Mouse (Mus musculus) G1E (cell line): ENCODE results near the gene AC124502.3.

Source experiments
- CTCF ChIP-seq: IDR thresholded peaks from 2 replicates; pipeline ENCODE4 v1.5.1; 2012; ENCODE audit warnings: low read depth, low read length, inconsistent platforms, mixed read lengths
- GATA1 ChIP-seq: IDR thresholded peaks from 2 replicates; pipeline ENCODE4 v1.6.1; 2012; ENCODE audit warnings: borderline replicate concordance, low read length, inconsistent platforms, mixed read lengths

GRCm38 (mm10) chr19:5045531-5045930 lies 6.8 kb downstream of the AC124502.3 start:
- TF ChIP-seq CTCF (no peak), GATA1 (no peak)
